Mouse (Mus musculus): ENCODE measurements around the gene Gm11983. TPM values are rescaled to one million over a fixed set of nuclear protein-coding genes. Genes with fewer than 3 reads are reported as not detected.

Gene Gm11983
- polyA plus RNA-seq, 1 experiment from 2014 or later = not detected

- H3K4me2 ChIP-seq (ENCODE audit: low read depth, low read length) = no peak overlapping the region
- TF ChIP-seq CTCF (IDR thresholded peaks at IDR 0.05; ENCODE audit: low read depth) = no peak
- no peak for TF ChIP-seq EP300 (IDR thresholded peaks at IDR 0.05; ENCODE audit: low read depth)
- H3K27ac ChIP-seq (ENCODE audit: low read depth) = no peak overlapping the region
- H3K9ac ChIP-seq (replicated peaks) = no peak overlapping the region
- no peaks in the 10 kb centered on the region for H3K36me3 ChIP-seq (replicated peaks; ENCODE audit: insufficient read depth, low read length)
- DNase-seq (no peak), ATAC-seq (no peak)
- WGBS (ENCODE audit: insufficient replicate concordance) = 66% methylated on average over 3 of the region's 3 CpGs
- H3K9me3 ChIP-seq (ENCODE audit: low read length) = no peaks in the 10 kb centered on the region
- no peak overlapping the region for H3K4me3 ChIP-seq (ENCODE audit: low read depth, low read length)
- H3K4me1 ChIP-seq (ENCODE audit: insufficient read depth) = no peaks in the 10 kb centered on the region
- no peaks in the 10 kb centered on the region for H3K27me3 ChIP-seq (ENCODE audit: insufficient read depth, low read length)
Observed at GRCm38 (mm10) chr11:6840775-6841174, 3.3 kb upstream of the Gm11983 start.

GRCm38 (mm10) chr11:6834636-6835035, 2.8 kb downstream of the Gm11983 start:
- no peaks in the 10 kb centered on the region for H3K4me1 ChIP-seq (ENCODE audit: insufficient read depth)
- H3K36me3 ChIP-seq (replicated peaks; ENCODE audit: insufficient read depth, low read length) = no peaks in the 10 kb centered on the region
- H3K27me3 ChIP-seq (ENCODE audit: insufficient read depth, low read length) = no peaks in the 10 kb centered on the region
- H3K27ac ChIP-seq (ENCODE audit: low read depth) = no peak overlapping the region
- WGBS (ENCODE audit: insufficient replicate concordance) = 72% methylated on average over 13 of the region's 13 CpGs
- DNase-seq = no peak
- no peak for TF ChIP-seq EP300 (IDR thresholded peaks at IDR 0.05; ENCODE audit: low read depth)
- no peak for TF ChIP-seq CTCF (IDR thresholded peaks at IDR 0.05; ENCODE audit: low read depth)
- no peak overlapping the region for H3K4me3 ChIP-seq (ENCODE audit: low read depth, low read length)
- ATAC-seq = no peak
- H3K9me3 ChIP-seq (ENCODE audit: low read length) = no peaks in the 10 kb centered on the region
- H3K9ac ChIP-seq (replicated peaks) = no peak overlapping the region
- H3K4me2 ChIP-seq (ENCODE audit: low read depth, low read length) = no peak overlapping the region

- no peak overlapping the region for H3K4me2 ChIP-seq (ENCODE audit: low read depth, low read length)
- H3K4me3 ChIP-seq (ENCODE audit: low read depth, low read length) = no peak overlapping the region
- ATAC-seq (no peak), DNase-seq (no peak)
- no peaks in the 10 kb centered on the region for H3K36me3 ChIP-seq (replicated peaks; ENCODE audit: insufficient read depth, low read length)
- 77% methylated on average over 9 of the region's 9 CpGs for WGBS (ENCODE audit: insufficient replicate concordance)
- H3K9me3 ChIP-seq (ENCODE audit: low read length) = no peaks in the 10 kb centered on the region
- H3K4me1 ChIP-seq (ENCODE audit: insufficient read depth) = no peaks in the 10 kb centered on the region
- H3K27me3 ChIP-seq (ENCODE audit: insufficient read depth, low read length) = no peaks in the 10 kb centered on the region
- H3K27ac ChIP-seq (ENCODE audit: low read depth) = no peak overlapping the region
- no peak overlapping the region for H3K9ac ChIP-seq (replicated peaks)
- TF ChIP-seq EP300 (IDR thresholded peaks at IDR 0.05; ENCODE audit: low read depth) (no peak), CTCF (IDR thresholded peaks at IDR 0.05; ENCODE audit: low read depth) (no peak)
Observed at GRCm38 (mm10) chr11:6833731-6834130, 3.7 kb downstream of the Gm11983 start.

- no peak overlapping the region for H3K4me3 ChIP-seq (ENCODE audit: low read depth, low read length)
- H3K4me1 ChIP-seq (ENCODE audit: insufficient read depth) = no peaks in the 10 kb centered on the region
- no peak for TF ChIP-seq EP300 (IDR thresholded peaks at IDR 0.05; ENCODE audit: low read depth)
- no peak for TF ChIP-seq CTCF (IDR thresholded peaks at IDR 0.05; ENCODE audit: low read depth)
- ATAC-seq = no peak
- 59% methylated on average over 9 of the region's 9 CpGs for WGBS (ENCODE audit: insufficient replicate concordance)
- H3K4me2 ChIP-seq (ENCODE audit: low read depth, low read length) = no peak overlapping the region
- DNase-seq = no peak
- H3K9ac ChIP-seq (replicated peaks) = no peak overlapping the region
- H3K27ac ChIP-seq (ENCODE audit: low read depth) = no peak overlapping the region
- H3K9me3 ChIP-seq (ENCODE audit: low read length) = no peaks in the 10 kb centered on the region
- H3K36me3 ChIP-seq (replicated peaks; ENCODE audit: insufficient read depth, low read length) = no peaks in the 10 kb centered on the region
- H3K27me3 ChIP-seq (ENCODE audit: insufficient read depth, low read length) = no peaks in the 10 kb centered on the region
Observed at GRCm38 (mm10) chr11:6831931-6832330, 5.5 kb downstream of the Gm11983 start.

GRCm38 (mm10) chr11:6828196-6828595, 9.3 kb downstream of the Gm11983 start:
- 53% methylated on average over 5 of the region's 5 CpGs for WGBS (ENCODE audit: insufficient replicate concordance)
- H3K27ac ChIP-seq (ENCODE audit: low read depth) = no peak overlapping the region
- TF ChIP-seq CTCF (IDR thresholded peaks at IDR 0.05; ENCODE audit: low read depth) = no peak
- TF ChIP-seq EP300 (IDR thresholded peaks at IDR 0.05; ENCODE audit: low read depth) = no peak
- H3K27me3 ChIP-seq (ENCODE audit: insufficient read depth, low read length) = no peaks in the 10 kb centered on the region
- no peak overlapping the region for H3K9ac ChIP-seq (replicated peaks)
- H3K36me3 ChIP-seq (replicated peaks; ENCODE audit: insufficient read depth, low read length) = no peaks in the 10 kb centered on the region
- no peaks in the 10 kb centered on the region for H3K9me3 ChIP-seq (ENCODE audit: low read length)
- no peaks in the 10 kb centered on the region for H3K4me1 ChIP-seq (ENCODE audit: insufficient read depth)
- H3K4me2 ChIP-seq (ENCODE audit: low read depth, low read length) = no peak overlapping the region
- no peak for ATAC-seq
- H3K4me3 ChIP-seq (ENCODE audit: low read depth, low read length) = no peak overlapping the region
- no peak for DNase-seq

GRCm38 (mm10) chr11:6826157-6826556, 11.3 kb downstream of the Gm11983 start:
- no peak overlapping the region for H3K4me2 ChIP-seq (ENCODE audit: low read depth, low read length)
- no peak overlapping the region for H3K9ac ChIP-seq (replicated peaks)
- H3K27ac ChIP-seq (ENCODE audit: low read depth) = no peak overlapping the region
- 84% methylated on average over 3 of the region's 3 CpGs for WGBS (ENCODE audit: insufficient replicate concordance)
- ATAC-seq (no peak), DNase-seq (no peak)
- no peaks in the 10 kb centered on the region for H3K9me3 ChIP-seq (ENCODE audit: low read length)
- TF ChIP-seq EP300 (IDR thresholded peaks at IDR 0.05; ENCODE audit: low read depth) (no peak), CTCF (IDR thresholded peaks at IDR 0.05; ENCODE audit: low read depth) (no peak)
- H3K4me3 ChIP-seq (ENCODE audit: low read depth, low read length) = no peak overlapping the region
- no peaks in the 10 kb centered on the region for H3K27me3 ChIP-seq (ENCODE audit: insufficient read depth, low read length)
- no peaks in the 10 kb centered on the region for H3K4me1 ChIP-seq (ENCODE audit: insufficient read depth)
- H3K36me3 ChIP-seq (replicated peaks; ENCODE audit: insufficient read depth, low read length) = no peaks in the 10 kb centered on the region

GRCm38 (mm10) chr11:6823176-6823575, 14.3 kb downstream of the Gm11983 start:
- Histone ChIP-seq H3K4me1 (ENCODE audit: insufficient read depth) (no peaks in the 10 kb centered on the region), H3K4me3 (ENCODE audit: low read depth, low read length) (no peak overlapping the region), H3K27me3 (ENCODE audit: insufficient read depth, low read length) (no peaks in the 10 kb centered on the region), H3K9me3 (ENCODE audit: low read length) (no peaks in the 10 kb centered on the region), H3K9ac (replicated peaks) (no peak overlapping the region), H3K27ac (ENCODE audit: low read depth) (no peak overlapping the region), H3K36me3 (replicated peaks; ENCODE audit: insufficient read depth, low read length) (no peaks in the 10 kb centered on the region), H3K4me2 (ENCODE audit: low read depth, low read length) (no peak overlapping the region)
- ATAC-seq (no peak), DNase-seq (no peak)
- TF ChIP-seq CTCF (IDR thresholded peaks at IDR 0.05; ENCODE audit: low read depth) (no peak), EP300 (IDR thresholded peaks at IDR 0.05; ENCODE audit: low read depth) (no peak)
- WGBS (ENCODE audit: insufficient replicate concordance) = 70% methylated on average over 2 of the region's 2 CpGs
